Mouse (Mus musculus) thymus, postnatal 0 days (tissue): Measurements from ENCODE around the gene Arl3. TPM values are rescaled to one million over a fixed set of nuclear protein-coding genes. Genes with fewer than 3 reads are reported as not detected.
"Not testable (repeated sequence)": the region's sequence is repeated elsewhere in the genome, so short reads cannot be mapped to it uniquely, and the experiment has no call there.

Source experiments
- DNase-seq: peaks from one replicate; pipeline ENCODE4 v3.0.0-alpha.2; 2015; ENCODE audit warnings: low spot score
- polyA plus RNA-seq: library from polyadenylated mRNA; unstranded; fragments of >200 nt; fragmentation: Nextera tagmentation; extraction: Ambion mirVana; gene quantifications from 2 replicates; pipeline ENCODE4 v1.2.1, GENCODE M21; 2015

Gene Arl3
- polyA plus RNA-seq, 1 experiment from 2014 or later: 52.3 TPM

GRCm38 (mm10) chr19:46592751-46593439 is 19.9 kb upstream of the Arl3 start:
- DNase-seq: no peak

- DNase-seq: no peak
Measured at GRCm38 (mm10) chr19:46591575-46591974, 18.6 kb upstream of the Arl3 start.

GRCm38 (mm10) chr19:46587823-46588508 is 15.0 kb upstream of the Arl3 start:
- DNase-seq: peak; percentile 77

GRCm38 (mm10) chr19:46575196-46575595 is 2.2 kb upstream of the Arl3 start:
- DNase-seq: no peak

GRCm38 (mm10) chr19:46573990-46574389 is 992 bp upstream of the Arl3 start:
- no peak for DNase-seq

GRCm38 (mm10) chr19:46572548-46572947 is 450 bp downstream of the Arl3 start:
- no peak for DNase-seq

GRCm38 (mm10) chr19:46571878-46572244 is 1.1 kb downstream of the Arl3 start:
- DNase-seq: no peak

- DNase-seq: not testable (repeated sequence)
Measured at GRCm38 (mm10) chr19:46571211-46571877, 1.7 kb downstream of the Arl3 start.

- no peak for DNase-seq
Measured at GRCm38 (mm10) chr19:46564043-46564462, 8.9 kb downstream of the Arl3 start.

GRCm38 (mm10) chr19:46563603-46564002 is 9.4 kb downstream of the Arl3 start:
- DNase-seq: no peak

GRCm38 (mm10) chr19:46562581-46563515 is 10.2 kb downstream of the Arl3 start:
- no peak for DNase-seq

GRCm38 (mm10) chr19:46562132-46562531 is 10.9 kb downstream of the Arl3 start:
- peak; percentile 58 for DNase-seq

- DNase-seq: no peak
Measured at GRCm38 (mm10) chr19:46558631-46559030, 14.4 kb downstream of the Arl3 start.

GRCm38 (mm10) chr19:46558009-46558408 is 15.0 kb downstream of the Arl3 start:
- no peak for DNase-seq

GRCm38 (mm10) chr19:46553541-46553955 is 19.4 kb downstream of the Arl3 start:
- DNase-seq: no peak

GRCm38 (mm10) chr19:46552496-46552895 is 20.5 kb downstream of the Arl3 start:
- no peak for DNase-seq

GRCm38 (mm10) chr19:46550385-46550784 is 22.6 kb downstream of the Arl3 start:
- no peak for DNase-seq

- no peak for DNase-seq
Measured at GRCm38 (mm10) chr19:46548110-46548509, 24.9 kb downstream of the Arl3 start.

GRCm38 (mm10) chr19:46547565-46547964 is 25.4 kb downstream of the Arl3 start:
- DNase-seq: no peak

GRCm38 (mm10) chr19:46542750-46543149 is 30.2 kb downstream of the Arl3 start:
- no peak for DNase-seq

GRCm38 (mm10) chr19:46538213-46538612 is 34.8 kb downstream of the Arl3 start:
- peak; percentile 50 for DNase-seq
